29 mouse cellular contexts compared by ENCODE assay signal in the genomic region with DNA sequence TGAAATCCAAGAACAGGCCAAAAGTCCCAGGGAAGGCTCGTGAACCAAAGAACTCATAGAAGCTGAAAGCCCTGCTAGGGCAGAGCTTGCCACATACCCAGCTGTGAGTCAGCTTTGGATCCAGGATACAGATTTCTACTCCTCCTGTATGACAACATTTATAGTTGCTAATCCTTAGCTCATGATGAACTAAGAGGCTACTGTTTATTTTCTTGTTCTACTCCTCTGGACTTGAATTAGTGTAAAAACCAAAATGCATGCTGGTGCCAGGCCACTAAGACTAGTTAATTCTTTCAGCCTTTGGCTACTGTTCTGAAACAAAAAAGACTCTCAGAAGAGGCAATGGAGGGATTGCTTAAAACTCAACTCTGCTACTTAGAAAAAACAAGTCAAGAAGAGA.
"Had no signal": no experiment of that assay in that cellular context is flagged by ENCODE, and none has a peak within 500 bp of the region (broad histone marks: within the 10 kb centered on the region; RNA-seq: fewer than 3 reads in every experiment).

No protein-coding gene starts in this region.

- H3K9ac ChIP-seq: embryonic facial prominence, embryonic 12.5 days; embryonic facial prominence, embryonic 13.5 days; embryonic facial prominence, embryonic 15.5 days; forebrain, embryonic 13.5 days; forebrain, embryonic 15.5 days; forebrain, postnatal 0 days had no signal

- H3K4me3 ChIP-seq: embryonic facial prominence, embryonic 10.5 days; embryonic facial prominence, embryonic 12.5 days; embryonic facial prominence, embryonic 13.5 days; embryonic facial prominence, embryonic 15.5 days; erythroblast, embryonic 14.5 days; forebrain, embryonic 10.5 days; forebrain, embryonic 13.5 days; forebrain, embryonic 15.5 days; gastrocnemius, adult 2 months; heart, adult 2 months; heart, embryonic 10.5 days had no signal

- ATAC-seq: forebrain, embryonic 13.5 days; forebrain, embryonic 14.5 days; forebrain, embryonic 15.5 days; forebrain, embryonic 16.5 days; forebrain, postnatal 0 days had no signal

- H3K4me1 ChIP-seq: embryonic facial prominence, embryonic 10.5 days; embryonic facial prominence, embryonic 12.5 days; embryonic facial prominence, embryonic 13.5 days; embryonic facial prominence, embryonic 15.5 days; forebrain, embryonic 10.5 days; forebrain, embryonic 13.5 days; forebrain, embryonic 15.5 days; heart, embryonic 10.5 days had no signal

- H3K27me3 ChIP-seq: embryonic facial prominence, embryonic 12.5 days; embryonic facial prominence, embryonic 13.5 days; embryonic facial prominence, embryonic 15.5 days; forebrain, embryonic 13.5 days; forebrain, embryonic 15.5 days had no signal

- H3K9me3 ChIP-seq: embryonic facial prominence, embryonic 10.5 days; embryonic facial prominence, embryonic 12.5 days; embryonic facial prominence, embryonic 13.5 days; embryonic facial prominence, embryonic 15.5 days; forebrain, embryonic 10.5 days; forebrain, embryonic 13.5 days; forebrain, embryonic 15.5 days; heart, embryonic 10.5 days had no signal

- H3K4me2 ChIP-seq: embryonic facial prominence, embryonic 12.5 days; embryonic facial prominence, embryonic 13.5 days; embryonic facial prominence, embryonic 15.5 days; forebrain, embryonic 13.5 days; forebrain, embryonic 15.5 days had no signal

- H3K36me3 ChIP-seq: embryonic facial prominence, embryonic 10.5 days; embryonic facial prominence, embryonic 12.5 days; embryonic facial prominence, embryonic 13.5 days; embryonic facial prominence, embryonic 15.5 days; forebrain, embryonic 10.5 days; forebrain, embryonic 15.5 days; heart, embryonic 10.5 days had no signal

- H3K27ac ChIP-seq: embryonic facial prominence, embryonic 10.5 days; embryonic facial prominence, embryonic 12.5 days; embryonic facial prominence, embryonic 13.5 days; embryonic facial prominence, embryonic 15.5 days; forebrain, embryonic 10.5 days; forebrain, embryonic 13.5 days; forebrain, embryonic 15.5 days; gastrocnemius, adult 2 months; heart, adult 2 months; heart, embryonic 10.5 days had no signal

- DNase-seq: cerebellum, adult 2 months; cerebellum, adult 8-10 months; cerebellum, adult 9-10 months; cerebellum, adult 9-11 months; cerebellum, postnatal 10 days; cerebellum, postnatal 14 days; cerebellum, postnatal 25 days; cerebellum, postnatal 36 days; embryo, embryonic 11 days; forebrain, postnatal 0 days; gastrocnemius, adult 2 months; gastrocnemius, postnatal 10 days; gastrocnemius, postnatal 14 days; gastrocnemius, postnatal 25 days; gastrocnemius, postnatal 36 days; heart, adult 11 months; heart, adult 18-20 months; heart, adult 2 months had no signal
